Mouse (Mus musculus) thymus, adult 2 months (tissue): ENCODE data around the gene Lrba.

Experiments used
- CTCF ChIP-seq: fragments of 200-500 bp; IDR thresholded peaks from 2 replicates; pipeline ENCODE4 v1.5.1; 2012; ENCODE audit warnings: mild to moderate bottlenecking, control low read depth, low read length, moderate library complexity, borderline replicate concordance; ENCODE audit not compliant: control insufficient read depth, poor library complexity, insufficient read depth; ENCODE audit errors: extremely low read depth
- POLR2A ChIP-seq: fragments of 200-500 bp; IDR thresholded peaks from 2 replicates; pipeline ENCODE4 v1.6.1; 2012; ENCODE audit warnings: mild to moderate bottlenecking, low read length, control low read depth, moderate library complexity; ENCODE audit not compliant: control insufficient read depth, poor library complexity, insufficient read depth; ENCODE audit errors: extremely low read depth

DNA sequence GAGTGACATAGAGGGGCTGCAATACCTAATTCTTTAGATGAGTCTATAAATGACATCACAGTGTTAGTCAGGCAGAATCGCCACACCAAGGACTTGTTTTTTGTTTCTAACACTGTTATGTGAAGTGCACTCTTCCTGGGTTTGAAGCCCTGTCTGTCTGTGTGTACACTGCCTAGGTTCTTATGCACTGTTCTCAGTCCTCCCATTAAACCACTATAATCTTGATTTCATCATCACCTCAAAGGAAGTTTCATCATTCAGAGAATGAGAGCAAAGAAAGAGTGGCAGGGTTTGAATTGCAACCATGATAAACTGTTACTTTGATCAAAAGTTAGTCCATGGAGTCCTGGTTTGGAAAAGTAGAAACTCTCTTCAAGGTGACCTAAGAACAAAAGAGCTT, 532.1 kb downstream of the Lrba start:
- TF ChIP-seq POLR2A (no peak), CTCF (no peak)
